Mouse (Mus musculus): ENCODE data around the gene Olfr569.

- TF ChIP-seq CTCF (IDR thresholded peaks at IDR 0.05; ENCODE audit: insufficient read depth, low read length) = no peak
- TF ChIP-seq POLR2A (IDR thresholded peaks at IDR 0.05; ENCODE audit: borderline replicate concordance, extremely low read depth, low read depth, low read length) = no peak
Observed at GRCm38 (mm10) chr7:102876822-102877221, 13.9 kb downstream of the Olfr569 start, which contains the start of gene Olfr568.

Data from lung, adult 2 months (tissue).